Mouse (Mus musculus) forebrain, postnatal 0 days (tissue): ENCODE data around the gene Ccz1. TPM values are rescaled to one million over a fixed set of nuclear protein-coding genes. Genes with fewer than 3 reads are reported as not detected.

Source experiments
- ATAC-seq: fragments of 200-750 bp; cut with Nextera tagmentation; 2 replicates; pipeline ENCODE4 v1.8.0; 2017; ENCODE audit warnings: mild to moderate bottlenecking, moderate library complexity
- DNase-seq: peaks from one replicate; pipeline ENCODE4 v3.0.0-alpha.2; 2015
- H3K27ac ChIP-seq: fragments of 300-500 bp; sonication (generic); 2 replicates; pipeline ENCODE4 v1.5.1; 2014; ENCODE audit warnings: low read depth, mild to moderate bottlenecking, antibody characterized with exemption, low read length, moderate library complexity, mixed read lengths
- H3K27me3 ChIP-seq: fragments of 300-500 bp; sonication (generic); 2 replicates; pipeline ENCODE4 v1.6.1; 2014; ENCODE audit warnings: mild to moderate bottlenecking, low read length, mixed read lengths; ENCODE audit not compliant: insufficient read depth
- H3K36me3 ChIP-seq: fragments of 300-500 bp; sonication (generic); 2 replicates; pipeline ENCODE4 v1.6.1; 2014; ENCODE audit warnings: mild to moderate bottlenecking, moderate library complexity; ENCODE audit not compliant: insufficient read depth
- H3K4me1 ChIP-seq: fragments of 300-500 bp; sonication (generic); 2 replicates; pipeline ENCODE4 v1.6.1; 2014; ENCODE audit warnings: antibody characterized with exemption; ENCODE audit not compliant: insufficient read depth
- H3K4me2 ChIP-seq: fragments of 300-500 bp; sonication (generic); 2 replicates; pipeline ENCODE4 v1.6.1; 2014; ENCODE audit warnings: low read depth, mild to moderate bottlenecking, moderate library complexity
- H3K4me3 ChIP-seq: fragments of 300-500 bp; sonication (generic); 2 replicates; pipeline ENCODE4 v1.5.1; 2014; ENCODE audit warnings: low read depth, low read length, mixed read lengths
- H3K9ac ChIP-seq: fragments of 300-500 bp; sonication (generic); 2 replicates; pipeline ENCODE4 v1.6.1; 2014; ENCODE audit warnings: mild to moderate bottlenecking
- H3K9me3 ChIP-seq: fragments of 300-500 bp; sonication (generic); 2 replicates; pipeline ENCODE4 v1.6.1; 2016; ENCODE audit warnings: low read length
- CTCF ChIP-seq: sonication (generic); IDR thresholded peaks from 2 replicates; pipeline ENCODE4 v1.5.1; 2016; ENCODE audit warnings: antibody characterized with exemption, control low read depth, low read depth
- WGBS: fragments of 180-500 bp; shearing (Covaris S2); extraction: QIAGEN DNeasy Blood & Tissue Kit; methylation state at CpG from one replicate; pipeline ENCODE4 v1.1.7; 2014; 5-methylcytosine and 5-hydroxymethylcytosine counted together
- polyA plus RNA-seq: library from polyadenylated mRNA; unstranded; fragments of >200 nt; fragmentation: Nextera tagmentation; extraction: Ambion mirVana; gene quantifications from 2 replicates; pipeline ENCODE4 v1.2.1, GENCODE M21; 2015
- total RNA-seq: library from RNA; depleted of rRNA; stranded (reverse); fragments of >200 nt; gene quantifications from 2 replicates; pipeline ENCODE4 v1.2.3, GENCODE M21; 2014; rRNA removed

The Ccz1 gene
- total RNA-seq (75.7 and 80.4 TPM in 2 replicates), polyA plus RNA-seq (80.5 and 83.8 TPM in 2 replicates)

GRCm38 (mm10) chr5:144014551-144015311 lies at the start of gene Ccz1:
Gene Ccz1 (minus strand): TSS chr5:144014877.
- Histone ChIP-seq H3K9me3 (no peaks in the 10 kb centered on the region), H3K9ac (peak within 1 kb of the TSS; percentile 68), H3K27ac (peak within 1 kb of the TSS; percentile 79), H3K36me3 (peaks cover 27% of the 10 kb centered on the region), H3K4me2 (peak within 1 kb of the TSS; percentile 51), H3K27me3 (no peaks in the 10 kb centered on the region), H3K4me1 (no peaks in the 10 kb centered on the region), H3K4me3 (peak within 1 kb of the TSS; percentile 97)
- TF ChIP-seq CTCF: no peak
- ATAC-seq: peak; percentile 100
- DNase-seq: peak; percentile 91
- 3% methylated on average over 46 of the region's 47 CpGs for WGBS

GRCm38 (mm10) chr5:144064093-144064492 lies 49.4 kb upstream of the Ccz1 start:
- Histone ChIP-seq H3K9ac (no peak overlapping the region), H3K4me2 (no peak overlapping the region), H3K9me3 (no peaks in the 10 kb centered on the region), H3K27ac (no peak overlapping the region), H3K4me1 (no peaks in the 10 kb centered on the region), H3K4me3 (no peak overlapping the region), H3K36me3 (no peaks in the 10 kb centered on the region), H3K27me3 (no peaks in the 10 kb centered on the region)
- no peak for ATAC-seq
- no peak for TF ChIP-seq CTCF
- DNase-seq: no peak
- WGBS: 47% methylated on average over 5 of the region's 5 CpGs

- H3K4me1 ChIP-seq: no peaks in the 10 kb centered on the region
- no peak overlapping the region for H3K9ac ChIP-seq
- H3K36me3 ChIP-seq: no peaks in the 10 kb centered on the region
- no peaks in the 10 kb centered on the region for H3K27me3 ChIP-seq
- ATAC-seq (no peak), DNase-seq (no peak)
- WGBS: 91% methylated on average over 6 of the region's 6 CpGs
- no peak for TF ChIP-seq CTCF
- no peak overlapping the region for H3K27ac ChIP-seq
- no peak overlapping the region for H3K4me3 ChIP-seq
- H3K4me2 ChIP-seq: no peak overlapping the region
- no peaks in the 10 kb centered on the region for H3K9me3 ChIP-seq
Measured at GRCm38 (mm10) chr5:144054340-144054739, 39.7 kb upstream of the Ccz1 start.

GRCm38 (mm10) chr5:144053450-144053849 lies 38.8 kb upstream of the Ccz1 start:
- ATAC-seq (no peak), DNase-seq (no peak)
- H3K27ac ChIP-seq: no peak overlapping the region
- H3K9me3 ChIP-seq: no peaks in the 10 kb centered on the region
- no peaks in the 10 kb centered on the region for H3K27me3 ChIP-seq
- H3K36me3 ChIP-seq: no peaks in the 10 kb centered on the region
- no peak for TF ChIP-seq CTCF
- no peak overlapping the region for H3K4me3 ChIP-seq
- no peaks in the 10 kb centered on the region for H3K4me1 ChIP-seq
- no peak overlapping the region for H3K4me2 ChIP-seq
- no peak overlapping the region for H3K9ac ChIP-seq
- 50% methylated on average over 3 of the region's 3 CpGs for WGBS

GRCm38 (mm10) chr5:144051268-144051667 lies 36.6 kb upstream of the Ccz1 start:
- Histone ChIP-seq H3K27ac (no peak overlapping the region), H3K9me3 (no peaks in the 10 kb centered on the region), H3K36me3 (no peaks in the 10 kb centered on the region), H3K27me3 (no peaks in the 10 kb centered on the region), H3K4me1 (no peaks in the 10 kb centered on the region), H3K4me2 (no peak overlapping the region), H3K9ac (no peak overlapping the region), H3K4me3 (no peak overlapping the region)
- TF ChIP-seq CTCF: peak; percentile 30; the same call in 1 of the 2 replicates
- DNase-seq (no peak), ATAC-seq (no peak)

GRCm38 (mm10) chr5:144049881-144050280 lies 35.2 kb upstream of the Ccz1 start:
- TF ChIP-seq CTCF: no peak
- Histone ChIP-seq H3K4me2 (no peak overlapping the region), H3K4me3 (no peak overlapping the region), H3K9me3 (no peaks in the 10 kb centered on the region), H3K27ac (no peak overlapping the region), H3K9ac (no peak overlapping the region), H3K36me3 (no peaks in the 10 kb centered on the region), H3K4me1 (no peaks in the 10 kb centered on the region), H3K27me3 (no peaks in the 10 kb centered on the region)
- no peak for ATAC-seq
- WGBS: 69% methylated on average over 3 of the region's 3 CpGs
- DNase-seq: no peak

- DNase-seq (peak; percentile 73), ATAC-seq (peak; percentile 71)
- 46% methylated on average over 13 of the region's 13 CpGs for WGBS
- Histone ChIP-seq H3K36me3 (no peaks in the 10 kb centered on the region), H3K9ac (no peak overlapping the region), H3K9me3 (no peaks in the 10 kb centered on the region), H3K27ac (peak overlapping the region; percentile 64; the same call in 1 of the 2 replicates), H3K4me1 (no peaks in the 10 kb centered on the region), H3K4me3 (no peak overlapping the region), H3K4me2 (no peak overlapping the region), H3K27me3 (no peaks in the 10 kb centered on the region)
- no peak for TF ChIP-seq CTCF
Measured at GRCm38 (mm10) chr5:144047324-144047723, 32.6 kb upstream of the Ccz1 start.
